Mouse (Mus musculus) frontal cortex, adult 2 months (tissue): ENCODE data around the gene Slc27a5. TPM values are rescaled to one million over a fixed set of nuclear protein-coding genes. Genes with fewer than 3 reads are reported as not detected.

Experiments used
- DNase-seq, 2 experiments: peaks; one replicate each; pipeline ENCODE4 v3.0.0; 2022; ENCODE audit warnings: low spot score in 1 of 2; ENCODE audit errors: extremely low spot score in 1 of 2
- polyA plus RNA-seq: library from polyadenylated mRNA; depleted of rRNA; stranded (reverse); fragments of >200 nt; gene quantifications from 2 replicates; pipeline ENCODE4 v1.2.3, GENCODE M21; 2012

Slc27a5 gene
- polyA plus RNA-seq, 1 experiment, result 0.64 TPM

- DNase-seq, result no peak
Measured at GRCm38 (mm10) chr7:13025511-13026112, 27.6 kb upstream of the Slc27a5 start.

GRCm38 (mm10) chr7:13024805-13025204, 26.8 kb upstream of the Slc27a5 start:
- peak in 1 of 2 experiments; percentile 83 for DNase-seq

GRCm38 (mm10) chr7:13023928-13024731, 26.1 kb upstream of the Slc27a5 start:
- peak; percentile 81 to 94 for DNase-seq

GRCm38 (mm10) chr7:13022773-13023535, 25.0 kb upstream of the Slc27a5 start:
- DNase-seq, result no peak

- DNase-seq, result no peak
Measured at GRCm38 (mm10) chr7:13015217-13015616, 17.2 kb upstream of the Slc27a5 start.

- no peak for DNase-seq
Measured at GRCm38 (mm10) chr7:13014275-13014839, 16.4 kb upstream of the Slc27a5 start.

GRCm38 (mm10) chr7:13013671-13014070, 15.7 kb upstream of the Slc27a5 start:
- DNase-seq, result no peak

GRCm38 (mm10) chr7:13010005-13010908, 12.3 kb upstream of the Slc27a5 start, which contains the start of gene Zbtb45:
Gene Zbtb45, minus strand, starts transcription at chr7:13010034.
- no peak for DNase-seq

- peak; percentile 86 to 94 for DNase-seq
Measured at GRCm38 (mm10) chr7:13009143-13010004, 11.4 kb upstream of the Slc27a5 start.

GRCm38 (mm10) chr7:13007341-13008092, 9.5 kb upstream of the Slc27a5 start:
- no peak for DNase-seq

- no peak for DNase-seq
Measured at GRCm38 (mm10) chr7:13006531-13006930, 8.5 kb upstream of the Slc27a5 start.

- DNase-seq, result no peak
Measured at GRCm38 (mm10) chr7:13006011-13006410, 8.0 kb upstream of the Slc27a5 start.

- DNase-seq, result no peak
Measured at GRCm38 (mm10) chr7:13003380-13003779, 5.4 kb upstream of the Slc27a5 start.

GRCm38 (mm10) chr7:13001584-13001983, 3.6 kb upstream of the Slc27a5 start:
- no peak for DNase-seq

GRCm38 (mm10) chr7:12998851-12999250, 859 bp upstream of the Slc27a5 start, which contains the start of gene Trim28:
Gene Trim28, plus strand, starts transcription at chr7:12999114.
- DNase-seq, result no peak

GRCm38 (mm10) chr7:12997230-12997629, 762 bp downstream of the Slc27a5 start:
- no peak for DNase-seq

GRCm38 (mm10) chr7:12995862-12996261, 2.1 kb downstream of the Slc27a5 start:
- no peak for DNase-seq

- no peak for DNase-seq
Measured at GRCm38 (mm10) chr7:12993148-12993547, 4.8 kb downstream of the Slc27a5 start.
